Mouse (Mus musculus) gastrocnemius, postnatal 25 days (tissue): ENCODE measurements around the gene Ntm. TPM values are rescaled to one million over a fixed set of nuclear protein-coding genes. Genes with fewer than 3 reads are reported as not detected.

Experiments used
- DNase-seq: peaks from one replicate; pipeline ENCODE4 v3.0.0; 2022
- total RNA-seq, 2 experiments: library from RNA; stranded (reverse); gene quantifications; 1 replicate in 1 of 2; 2 replicates in 1 of 2; pipeline ENCODE4 v1.2.3; 2021

The Ntm gene
- total RNA-seq, 2 experiments from 2014 or later = 0.29 to 1.1 TPM

GRCm38 (mm10) chr9:29802071-29802705 lies 160.8 kb downstream of the Ntm start:
- no peak for DNase-seq

GRCm38 (mm10) chr9:29796281-29796680 lies 166.7 kb downstream of the Ntm start:
- DNase-seq = no peak

GRCm38 (mm10) chr9:29791199-29791915 lies 171.6 kb downstream of the Ntm start:
- DNase-seq = no peak

- no peak for DNase-seq
Observed at GRCm38 (mm10) chr9:29790017-29790416, 172.9 kb downstream of the Ntm start.

- DNase-seq = no peak
Observed at GRCm38 (mm10) chr9:29788855-29789254, 174.1 kb downstream of the Ntm start.

GRCm38 (mm10) chr9:29787408-29787807 lies 175.5 kb downstream of the Ntm start:
- DNase-seq = no peak

- no peak for DNase-seq
Observed at GRCm38 (mm10) chr9:29782697-29783096, 180.2 kb downstream of the Ntm start.

GRCm38 (mm10) chr9:29779739-29780138 lies 183.2 kb downstream of the Ntm start:
- DNase-seq = no peak

- no peak for DNase-seq
Observed at GRCm38 (mm10) chr9:29776951-29777350, 186.0 kb downstream of the Ntm start.

- DNase-seq = no peak
Observed at GRCm38 (mm10) chr9:29776542-29776941, 186.4 kb downstream of the Ntm start.

GRCm38 (mm10) chr9:29776030-29776429 lies 186.9 kb downstream of the Ntm start:
- no peak for DNase-seq

- DNase-seq = no peak
Observed at GRCm38 (mm10) chr9:29772625-29773388, 190.1 kb downstream of the Ntm start.

GRCm38 (mm10) chr9:29771870-29772269 lies 191.1 kb downstream of the Ntm start:
- DNase-seq = no peak

GRCm38 (mm10) chr9:29771071-29771785 lies 191.7 kb downstream of the Ntm start:
- no peak for DNase-seq

GRCm38 (mm10) chr9:29769361-29769760 lies 193.6 kb downstream of the Ntm start:
- DNase-seq = no peak

- DNase-seq = no peak
Observed at GRCm38 (mm10) chr9:29765990-29766980, 196.7 kb downstream of the Ntm start.

- DNase-seq = no peak
Observed at GRCm38 (mm10) chr9:29763338-29763737, 199.6 kb downstream of the Ntm start.

- no peak for DNase-seq
Observed at GRCm38 (mm10) chr9:29761952-29762586, 200.9 kb downstream of the Ntm start.

GRCm38 (mm10) chr9:29761511-29761910 lies 201.4 kb downstream of the Ntm start:
- no peak for DNase-seq

- no peak for DNase-seq
Observed at GRCm38 (mm10) chr9:29759940-29760339, 203.0 kb downstream of the Ntm start.

- no peak for DNase-seq
Observed at GRCm38 (mm10) chr9:29759060-29759459, 203.9 kb downstream of the Ntm start.
